Mouse (Mus musculus) heart, embryonic 11.5 days (tissue): ENCODE measurements at regions not wholly inside any gene's neighbourhood (a gene's known extent, or its start where the extent isn't known, plus 50 kb on each side); places are given as distances from the start of the nearest gene placed in this dataset.

Experiments used
- ATAC-seq: fragments of 200-750 bp; cut with Nextera tagmentation; replicated peaks from 2 replicates; pipeline ENCODE4 v1.8.0; 2017; ENCODE audit warnings: moderate library complexity; ENCODE audit not compliant: insufficient number of reproducible peaks, low FRiP score, low TSS enrichment
- H3K27ac ChIP-seq: fragments of 300-500 bp; sonication (generic); 2 replicates; pipeline ENCODE4 v1.5.1; 2014; ENCODE audit warnings: mild to moderate bottlenecking, low read depth, low read length
- H3K27me3 ChIP-seq: fragments of 300-500 bp; sonication (generic); 2 replicates; pipeline ENCODE4 v1.6.1; 2014; ENCODE audit warnings: mild to moderate bottlenecking, low read length, mixed read lengths; ENCODE audit not compliant: control insufficient read depth, insufficient read depth
- H3K36me3 ChIP-seq: fragments of 300-500 bp; sonication (generic); 2 replicates; pipeline ENCODE4 v1.6.1; 2014; ENCODE audit warnings: mild to moderate bottlenecking, low read length, moderate library complexity, mixed read lengths; ENCODE audit not compliant: control insufficient read depth, insufficient read depth
- H3K4me1 ChIP-seq: fragments of 300-500 bp; sonication (generic); 2 replicates; pipeline ENCODE4 v1.6.1; 2014; ENCODE audit warnings: low read length; ENCODE audit not compliant: control insufficient read depth, insufficient read depth
- H3K4me2 ChIP-seq: fragments of 300-500 bp; sonication (generic); 2 replicates; pipeline ENCODE4 v1.6.1; 2014; ENCODE audit warnings: mild to moderate bottlenecking, moderate library complexity
- H3K4me3 ChIP-seq: fragments of 300-500 bp; sonication (generic); 2 replicates; pipeline ENCODE4 v1.5.1; 2014; ENCODE audit warnings: low read depth, low read length
- H3K9ac ChIP-seq: fragments of 300-500 bp; sonication (generic); 2 replicates; pipeline ENCODE4 v1.6.1; 2014; ENCODE audit warnings: mild to moderate bottlenecking, low read depth, low read length, moderate library complexity
- H3K9me3 ChIP-seq: fragments of 300-500 bp; sonication (generic); replicated peaks from 2 replicates; pipeline ENCODE4 v1.6.1; 2016; ENCODE audit warnings: low read length; ENCODE audit not compliant: control insufficient read depth
- WGBS: fragments of 180-500 bp; shearing (Covaris S2); extraction: QIAGEN DNeasy Blood & Tissue Kit; methylation state at CpG from one replicate; pipeline ENCODE4 v1.1.7; 2014; ENCODE audit not compliant: insufficient replicate concordance; 5-methylcytosine and 5-hydroxymethylcytosine counted together

DNA sequence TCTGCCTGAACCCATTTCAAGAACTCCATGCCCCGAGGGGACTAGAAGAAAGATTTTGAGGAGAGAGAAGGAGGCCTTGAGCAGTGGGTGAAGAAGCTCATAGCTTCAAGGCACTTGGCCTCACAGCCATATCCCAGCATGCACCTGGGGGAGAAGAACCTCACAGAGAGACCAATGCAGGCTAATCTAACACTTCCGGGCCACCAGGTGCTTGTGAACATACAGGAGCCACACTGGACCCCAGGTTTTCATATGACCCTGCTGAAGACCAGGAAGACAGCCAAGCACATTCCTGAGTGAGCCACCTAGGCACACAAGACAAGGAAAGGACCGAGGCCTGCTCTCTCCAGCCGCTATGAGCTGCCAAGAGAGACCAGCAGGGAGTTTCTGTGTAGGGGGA lies 61.6 kb downstream of the Sik1 start:
- no peak for ATAC-seq
- Histone ChIP-seq H3K27ac (no peak overlapping the region), H3K9me3 (no peaks in the 10 kb centered on the region), H3K4me3 (no peak overlapping the region), H3K9ac (no peak overlapping the region), H3K36me3 (no peaks in the 10 kb centered on the region), H3K4me1 (peaks cover 30% of the 10 kb centered on the region), H3K27me3 (peaks cover 7% of the 10 kb centered on the region), H3K4me2 (no peak overlapping the region)
- WGBS, result 64% methylated on average over 4 of the region's 4 CpGs
